Mouse (Mus musculus): ENCODE measurements at regions not wholly inside any gene's neighbourhood (a gene's known extent, or its start where the extent isn't known, plus 50 kb on each side); places are given as distances from the start of the nearest gene placed in this dataset.

- Histone ChIP-seq H3K27me3 (ENCODE audit: control insufficient read depth, insufficient read depth, low read length) (no peaks in the 10 kb centered on the region), H3K36me3 (ENCODE audit: control insufficient read depth, insufficient read depth, low read length) (no peaks in the 10 kb centered on the region), H3K4me3 (ENCODE audit: control insufficient read depth, low read depth, low read length) (no peak overlapping the region), H3K4me1 (ENCODE audit: control insufficient read depth, insufficient read depth, low read length) (no peaks in the 10 kb centered on the region), H3K27ac (ENCODE audit: control insufficient read depth, insufficient read depth, low read depth, low read length) (no peak overlapping the region)
- TF ChIP-seq POLR2A (IDR thresholded peaks at IDR 0.05; ENCODE audit: control insufficient read depth, low read depth, low read length) (no peak), CTCF (IDR thresholded peaks at IDR 0.05; ENCODE audit: control insufficient read depth, insufficient read depth, insufficient replicate concordance, low read depth, low read length) (no peak)
Observed at GRCm38 (mm10) chr2:166337666-166338065, 182.2 kb upstream of the Sulf2 start.

- no peak for TF ChIP-seq POLR2A (IDR thresholded peaks at IDR 0.05; ENCODE audit: control insufficient read depth, low read depth, low read length)
- TF ChIP-seq CTCF (IDR thresholded peaks at IDR 0.05; ENCODE audit: control insufficient read depth, insufficient read depth, insufficient replicate concordance, low read depth, low read length) = no peak
- Histone ChIP-seq H3K4me1 (ENCODE audit: control insufficient read depth, insufficient read depth, low read length) (no peaks in the 10 kb centered on the region), H3K36me3 (ENCODE audit: control insufficient read depth, insufficient read depth, low read length) (no peaks in the 10 kb centered on the region), H3K27ac (ENCODE audit: control insufficient read depth, insufficient read depth, low read depth, low read length) (no peak overlapping the region), H3K4me3 (ENCODE audit: control insufficient read depth, low read depth, low read length) (no peak overlapping the region), H3K27me3 (ENCODE audit: control insufficient read depth, insufficient read depth, low read length) (no peaks in the 10 kb centered on the region)
Observed at GRCm38 (mm10) chr2:166335702-166336101, 180.2 kb upstream of the Sulf2 start.

DNA sequence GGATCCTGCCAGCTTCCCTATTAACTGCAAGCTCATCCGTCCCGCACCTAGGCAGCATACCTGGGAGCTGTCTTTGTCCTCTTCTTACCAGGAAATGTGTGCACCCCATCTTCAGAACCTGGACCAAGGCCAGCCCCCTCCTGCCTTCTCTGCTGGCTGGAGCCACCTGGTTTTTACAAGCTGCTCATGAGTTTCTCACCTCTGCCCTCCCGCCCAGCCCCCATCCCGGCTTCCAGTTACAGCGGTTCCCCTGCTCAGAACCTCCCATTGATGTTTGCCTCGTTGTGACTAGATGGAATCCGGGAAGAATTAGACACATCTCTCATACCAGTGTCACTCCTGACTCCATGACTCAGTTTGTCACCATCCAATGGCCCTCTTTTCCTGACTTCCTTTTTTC lies 179.1 kb upstream of the Sulf2 start:
- no peak for TF ChIP-seq CTCF (IDR thresholded peaks at IDR 0.05; ENCODE audit: control insufficient read depth, insufficient read depth, insufficient replicate concordance, low read depth, low read length)
- TF ChIP-seq POLR2A (IDR thresholded peaks at IDR 0.05; ENCODE audit: control insufficient read depth, low read depth, low read length) = no peak
- Histone ChIP-seq H3K27ac (ENCODE audit: control insufficient read depth, insufficient read depth, low read depth, low read length) (no peak overlapping the region), H3K4me1 (ENCODE audit: control insufficient read depth, insufficient read depth, low read length) (no peaks in the 10 kb centered on the region)

GRCm38 (mm10) chr2:166333818-166334217 lies 178.4 kb upstream of the Sulf2 start:
- no peaks in the 10 kb centered on the region for H3K27me3 ChIP-seq (ENCODE audit: control insufficient read depth, insufficient read depth, low read length)
- H3K4me1 ChIP-seq (ENCODE audit: control insufficient read depth, insufficient read depth, low read length) = no peaks in the 10 kb centered on the region
- no peaks in the 10 kb centered on the region for H3K36me3 ChIP-seq (ENCODE audit: control insufficient read depth, insufficient read depth, low read length)
- TF ChIP-seq CTCF (IDR thresholded peaks at IDR 0.05; ENCODE audit: control insufficient read depth, insufficient read depth, insufficient replicate concordance, low read depth, low read length) (no peak), POLR2A (IDR thresholded peaks at IDR 0.05; ENCODE audit: control insufficient read depth, low read depth, low read length) (no peak)
- H3K4me3 ChIP-seq (ENCODE audit: control insufficient read depth, low read depth, low read length) = no peak overlapping the region
- no peak overlapping the region for H3K27ac ChIP-seq (ENCODE audit: control insufficient read depth, insufficient read depth, low read depth, low read length)

More for the DNA sequence above, 179.1 kb upstream of the Sulf2 start:
- H3K4me3 ChIP-seq (ENCODE audit: control insufficient read depth, low read depth, low read length) = no peak overlapping the region
- H3K36me3 ChIP-seq (ENCODE audit: control insufficient read depth, insufficient read depth, low read length) = no peaks in the 10 kb centered on the region
- no peaks in the 10 kb centered on the region for H3K27me3 ChIP-seq (ENCODE audit: control insufficient read depth, insufficient read depth, low read length)

DNA sequence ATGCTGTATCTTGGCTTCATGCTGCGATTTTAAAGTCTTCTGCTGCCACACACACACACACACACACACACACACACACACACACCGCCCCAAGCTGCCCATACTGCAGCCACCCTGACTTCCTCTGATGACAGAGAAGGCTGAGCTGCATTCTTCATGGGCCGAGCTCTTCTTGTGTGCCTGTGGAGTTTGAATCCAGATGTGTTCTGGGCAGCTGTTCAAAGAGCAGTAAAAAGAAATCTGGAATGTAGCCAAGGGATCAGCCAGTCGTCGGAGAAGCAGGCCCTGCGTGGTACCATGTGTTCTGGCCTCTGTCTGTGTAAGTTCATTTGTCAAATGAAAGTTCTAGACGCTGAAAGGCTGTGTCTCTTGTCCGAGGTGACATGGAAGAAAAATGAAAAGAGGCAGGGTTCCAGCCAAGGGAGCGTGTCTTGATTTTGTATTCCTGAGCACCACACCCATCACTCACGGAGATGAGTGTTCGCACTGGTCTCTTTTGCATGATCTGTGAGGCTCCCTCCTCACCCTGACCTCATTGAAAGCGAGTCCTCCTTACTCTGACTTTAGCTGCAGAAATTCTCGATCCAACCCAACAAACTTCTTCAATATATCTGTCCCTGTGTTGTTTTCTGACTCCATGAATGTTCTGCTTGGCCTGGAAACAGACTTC lies 177.4 kb upstream of the Sulf2 start:
- Histone ChIP-seq H3K27me3 (ENCODE audit: control insufficient read depth, insufficient read depth, low read length) (no peaks in the 10 kb centered on the region), H3K4me3 (ENCODE audit: control insufficient read depth, low read depth, low read length) (no peak overlapping the region), H3K36me3 (ENCODE audit: control insufficient read depth, insufficient read depth, low read length) (no peaks in the 10 kb centered on the region), H3K27ac (ENCODE audit: control insufficient read depth, insufficient read depth, low read depth, low read length) (no peak overlapping the region), H3K4me1 (ENCODE audit: control insufficient read depth, insufficient read depth, low read length) (no peaks in the 10 kb centered on the region)
- TF ChIP-seq POLR2A (IDR thresholded peaks at IDR 0.05; ENCODE audit: control insufficient read depth, low read depth, low read length) (no peak), CTCF (IDR thresholded peaks at IDR 0.05; ENCODE audit: control insufficient read depth, insufficient read depth, insufficient replicate concordance, low read depth, low read length) (no peak)

- Histone ChIP-seq H3K27ac (ENCODE audit: control insufficient read depth, insufficient read depth, low read depth, low read length) (no peak overlapping the region), H3K4me3 (ENCODE audit: control insufficient read depth, low read depth, low read length) (no peak overlapping the region), H3K4me1 (ENCODE audit: control insufficient read depth, insufficient read depth, low read length) (no peaks in the 10 kb centered on the region), H3K36me3 (ENCODE audit: control insufficient read depth, insufficient read depth, low read length) (no peaks in the 10 kb centered on the region), H3K27me3 (ENCODE audit: control insufficient read depth, insufficient read depth, low read length) (no peaks in the 10 kb centered on the region)
- no peak for TF ChIP-seq POLR2A (IDR thresholded peaks at IDR 0.05; ENCODE audit: control insufficient read depth, low read depth, low read length)
- TF ChIP-seq CTCF (IDR thresholded peaks at IDR 0.05; ENCODE audit: control insufficient read depth, insufficient read depth, insufficient replicate concordance, low read depth, low read length) = no peak
Observed at GRCm38 (mm10) chr2:166331192-166331591, 175.7 kb upstream of the Sulf2 start.

DNA sequence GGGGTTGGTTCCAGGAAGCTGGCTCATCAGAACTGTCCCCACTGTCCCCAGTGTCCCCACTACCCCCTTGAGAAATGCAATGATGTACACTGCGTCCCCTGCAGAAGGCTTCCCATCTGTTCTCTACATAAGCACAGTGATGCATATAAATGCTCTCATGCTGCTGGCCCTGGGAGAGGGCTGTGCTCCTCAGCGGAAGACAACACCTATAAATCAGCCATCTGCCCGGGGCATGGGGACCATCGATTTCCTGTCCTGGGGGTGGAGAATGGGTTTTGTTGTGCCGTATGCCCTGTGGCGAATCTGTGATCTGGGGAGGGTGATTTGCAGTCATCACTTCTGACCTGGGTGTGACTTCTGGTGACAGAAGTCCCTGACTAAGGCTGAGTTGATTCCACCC lies 174.9 kb upstream of the Sulf2 start:
- Histone ChIP-seq H3K27me3 (ENCODE audit: control insufficient read depth, insufficient read depth, low read length) (no peaks in the 10 kb centered on the region), H3K4me1 (ENCODE audit: control insufficient read depth, insufficient read depth, low read length) (no peaks in the 10 kb centered on the region), H3K4me3 (ENCODE audit: control insufficient read depth, low read depth, low read length) (no peak overlapping the region), H3K27ac (ENCODE audit: control insufficient read depth, insufficient read depth, low read depth, low read length) (no peak overlapping the region), H3K36me3 (ENCODE audit: control insufficient read depth, insufficient read depth, low read length) (no peaks in the 10 kb centered on the region)
- no peak for TF ChIP-seq CTCF (IDR thresholded peaks at IDR 0.05; ENCODE audit: control insufficient read depth, insufficient read depth, insufficient replicate concordance, low read depth, low read length)
- TF ChIP-seq POLR2A (IDR thresholded peaks at IDR 0.05; ENCODE audit: control insufficient read depth, low read depth, low read length) = no peak
